Mouse (Mus musculus) heart, embryonic 12.5 days (tissue): ENCODE data around the gene Gpr4. TPM values are rescaled to one million over a fixed set of nuclear protein-coding genes. Genes with fewer than 3 reads are reported as not detected.

Source experiments
- ATAC-seq: fragments of 200-750 bp; cut with Nextera tagmentation; 2 replicates; pipeline ENCODE4 v1.8.0; 2017; ENCODE audit warnings: moderate TSS enrichment, moderate library complexity; ENCODE audit not compliant: insufficient number of reproducible peaks, low FRiP score
- H3K27ac ChIP-seq: fragments of 300-500 bp; sonication (generic); 2 replicates; pipeline ENCODE4 v1.5.1; 2016; ENCODE audit warnings: mild to moderate bottlenecking, moderate library complexity; ENCODE audit not compliant: poor library complexity, severe bottlenecking
- H3K27me3 ChIP-seq: fragments of 300-500 bp; sonication (generic); replicated peaks from 2 replicates; pipeline ENCODE4 v1.6.1; 2016; ENCODE audit warnings: mild to moderate bottlenecking, moderate library complexity
- H3K36me3 ChIP-seq: fragments of 300-500 bp; sonication (generic); 2 replicates; pipeline ENCODE4 v1.6.1; 2016; ENCODE audit warnings: mild to moderate bottlenecking, moderate library complexity
- H3K4me1 ChIP-seq: fragments of 300-500 bp; sonication (generic); replicated peaks from 2 replicates; pipeline ENCODE4 v1.6.1; 2016; ENCODE audit warnings: mild to moderate bottlenecking
- H3K4me2 ChIP-seq: fragments of 300-500 bp; sonication (generic); 2 replicates; pipeline ENCODE4 v1.6.1; 2016; ENCODE audit warnings: mild to moderate bottlenecking, moderate library complexity
- H3K4me3 ChIP-seq: fragments of 300-500 bp; sonication (generic); 2 replicates; pipeline ENCODE4 v1.5.1; 2016; ENCODE audit warnings: mild to moderate bottlenecking
- H3K9ac ChIP-seq: fragments of 300-500 bp; sonication (generic); 2 replicates; pipeline ENCODE4 v1.6.1; 2016; ENCODE audit warnings: mild to moderate bottlenecking, moderate library complexity
- H3K9me3 ChIP-seq: fragments of 300-500 bp; sonication (generic); replicated peaks from 2 replicates; pipeline ENCODE4 v1.6.1; 2016; ENCODE audit warnings: mild to moderate bottlenecking, moderate library complexity
- WGBS: fragments of 180-500 bp; shearing (Covaris S2); methylation state at CpG from one replicate; pipeline ENCODE4 v1.1.7; 2016; 5-methylcytosine and 5-hydroxymethylcytosine counted together
- polyA plus RNA-seq: library from polyadenylated mRNA; unstranded; fragments of >200 nt; fragmentation: Nextera tagmentation; extraction: Ambion mirVana; gene quantifications from 2 replicates; pipeline ENCODE4 v1.2.1, GENCODE M21; 2016

Gpr4 gene
- polyA plus RNA-seq, 1 experiment from 2014 or later = 0.97 TPM

DNA sequence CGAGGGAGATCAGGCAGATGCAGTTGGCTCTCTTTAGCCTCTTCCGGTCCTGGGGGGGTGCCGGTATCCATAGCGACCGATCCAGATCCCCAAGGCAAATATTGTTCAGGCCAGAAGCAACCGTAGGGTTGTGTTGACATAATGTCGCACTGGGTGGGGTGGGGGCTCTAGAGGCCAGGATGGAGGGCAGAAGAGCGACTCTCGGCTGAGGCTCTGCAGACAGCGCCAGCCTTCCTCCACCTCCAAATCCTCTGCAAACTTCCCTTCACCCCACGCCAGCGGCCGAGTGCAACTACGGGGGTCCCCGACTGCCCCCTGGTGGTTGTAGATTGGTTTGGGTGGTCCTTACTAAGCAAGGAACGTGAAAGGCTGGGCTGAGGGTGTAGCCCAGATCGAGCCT is 39.5 kb upstream of the Gpr4 start:
- Histone ChIP-seq H3K36me3 (no peaks in the 10 kb centered on the region), H3K4me2 (peak overlapping the region; percentile 63), H3K4me3 (peak overlapping the region; percentile 30), H3K27me3 (peaks cover 30% of the 10 kb centered on the region), H3K9me3 (no peaks in the 10 kb centered on the region), H3K9ac (peak overlapping the region; percentile 39; the same call in 1 of the 2 replicates), H3K27ac (peak overlapping the region; percentile 92), H3K4me1 (peaks cover 59% of the 10 kb centered on the region)
- 5% methylated on average over 17 of the region's 17 CpGs for WGBS
- peak; percentile 35; the same call in 1 of the 2 replicates for ATAC-seq

DNA sequence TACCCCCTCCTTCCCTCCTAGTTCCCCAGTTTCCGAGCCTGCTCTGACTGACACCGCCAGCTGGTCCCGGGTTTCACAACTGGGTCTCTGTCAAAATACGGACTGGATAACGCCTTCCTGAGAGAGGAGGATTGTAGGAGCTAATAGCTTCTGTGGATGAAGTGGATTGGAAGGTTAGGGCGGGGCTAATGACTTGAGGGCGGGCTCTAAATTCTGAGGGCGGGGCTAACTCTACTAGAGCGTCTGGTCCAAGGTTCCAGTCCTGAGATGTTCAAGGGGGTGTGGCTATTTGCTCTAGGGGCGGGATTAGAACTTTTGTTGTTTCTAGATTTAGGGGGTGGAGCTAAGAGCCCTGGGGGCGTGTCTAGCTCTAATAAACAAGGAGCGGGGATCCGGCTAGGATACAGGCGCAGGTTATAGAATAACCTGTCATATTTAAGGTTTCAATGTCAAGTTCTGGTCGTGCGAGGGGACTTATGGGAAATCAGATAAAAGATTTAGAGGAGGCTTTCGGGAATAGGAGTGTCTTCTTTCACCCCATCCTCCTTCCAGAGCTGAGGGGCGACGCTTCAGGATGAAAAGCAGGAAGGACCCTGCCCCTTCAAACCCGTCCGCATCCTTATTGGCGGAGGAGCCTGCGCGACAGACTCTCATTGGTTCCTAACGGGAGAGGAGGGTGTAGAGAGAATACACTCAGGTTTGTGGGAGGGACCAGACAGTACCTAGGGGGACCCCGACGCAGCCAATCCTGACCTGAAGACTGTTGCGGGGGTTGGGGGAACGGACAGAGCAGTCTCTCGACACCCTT is 36.4 kb upstream of the Gpr4 start, which contains the start of gene Eml2:
Gene Eml2 (plus strand): TSS at position 714 of the 808 bp plus-strand sequence.
- H3K27ac ChIP-seq = no peak within 1 kb of the TSS
- 2% methylated on average over 30 of the region's 30 CpGs for WGBS
- H3K4me1 ChIP-seq = peaks cover 43% of the 10 kb centered on the region
- peaks cover 52% of the 10 kb centered on the region for H3K27me3 ChIP-seq
- H3K4me3 ChIP-seq = peak within 1 kb of the TSS; percentile 28
- 0 out of 2 replicates have a peak, but pooled peaks have one; percentile 12 for ATAC-seq
- H3K9ac ChIP-seq = peak within 1 kb of the TSS; percentile 14; the same call in 1 of the 2 replicates
- H3K36me3 ChIP-seq = no peaks in the 10 kb centered on the region
- 0 out of 2 replicates have a peak, but pooled peaks cover 5% of the 10 kb centered on the region for H3K9me3 ChIP-seq
- H3K4me2 ChIP-seq = peak within 1 kb of the TSS; percentile 46

DNA sequence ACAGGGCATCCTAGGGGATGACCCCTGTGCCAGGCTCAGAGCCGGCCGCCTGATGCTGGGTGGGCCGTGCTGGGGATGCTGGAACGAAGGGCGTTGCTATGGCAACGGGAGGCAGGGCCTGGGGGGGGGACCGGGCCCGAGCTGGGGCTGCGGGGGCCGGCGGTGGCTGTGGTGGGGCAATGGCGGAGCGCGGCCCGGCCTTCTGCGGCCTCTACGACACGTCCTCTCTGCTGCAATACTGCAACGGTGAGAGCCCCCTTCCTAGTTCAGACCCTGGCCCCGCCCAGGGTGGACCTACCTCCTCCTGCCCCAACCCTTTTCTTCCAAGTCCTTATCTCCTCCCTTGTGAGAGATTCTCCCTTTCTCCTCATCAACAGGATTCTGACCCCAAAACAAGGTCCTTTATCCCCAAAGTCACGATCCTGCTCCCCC is 35.8 kb upstream of the Gpr4 start:
- H3K27me3 ChIP-seq = peaks cover 52% of the 10 kb centered on the region
- H3K4me3 ChIP-seq = peak overlapping the region; percentile 28
- no peak overlapping the region for H3K27ac ChIP-seq
- H3K9ac ChIP-seq = peak overlapping the region; percentile 14; the same call in 1 of the 2 replicates
- H3K36me3 ChIP-seq = no peaks in the 10 kb centered on the region
- H3K4me1 ChIP-seq = peaks cover 40% of the 10 kb centered on the region
- 0 out of 2 replicates have a peak, but pooled peaks cover 5% of the 10 kb centered on the region for H3K9me3 ChIP-seq
- peak overlapping the region; percentile 46 for H3K4me2 ChIP-seq
- no peak for ATAC-seq
- WGBS = 6% methylated on average over 17 of the region's 21 CpGs

DNA sequence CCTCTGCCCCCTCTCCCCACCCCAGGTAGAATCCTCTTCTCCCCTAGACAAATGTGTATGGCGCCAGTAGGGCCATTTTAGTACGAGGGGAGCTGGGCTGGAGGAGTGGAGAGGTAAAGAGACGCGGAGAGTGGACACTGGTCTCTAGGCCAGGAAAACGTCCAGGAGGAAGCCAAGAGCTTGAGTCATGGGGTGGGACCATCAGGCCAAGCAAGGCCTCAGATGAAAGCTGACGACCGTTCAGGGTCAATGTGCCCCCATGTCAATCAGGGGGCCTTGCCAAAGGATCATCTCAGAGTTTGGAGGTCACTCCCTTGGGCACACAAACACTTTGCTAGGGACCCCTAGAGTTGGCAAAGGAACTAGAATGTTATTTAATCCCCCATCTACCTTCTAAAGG is 35.1 kb upstream of the Gpr4 start:
- Histone ChIP-seq H3K4me2 (no peak overlapping the region), H3K36me3 (no peaks in the 10 kb centered on the region), H3K27ac (no peak overlapping the region), H3K9me3 (0 out of 2 replicates have a peak, but pooled peaks cover 5% of the 10 kb centered on the region), H3K4me3 (no peak overlapping the region), H3K9ac (no peak overlapping the region), H3K4me1 (peaks cover 40% of the 10 kb centered on the region), H3K27me3 (peaks cover 52% of the 10 kb centered on the region)
- 73% methylated on average over 7 of the region's 7 CpGs for WGBS
- ATAC-seq = no peak

DNA sequence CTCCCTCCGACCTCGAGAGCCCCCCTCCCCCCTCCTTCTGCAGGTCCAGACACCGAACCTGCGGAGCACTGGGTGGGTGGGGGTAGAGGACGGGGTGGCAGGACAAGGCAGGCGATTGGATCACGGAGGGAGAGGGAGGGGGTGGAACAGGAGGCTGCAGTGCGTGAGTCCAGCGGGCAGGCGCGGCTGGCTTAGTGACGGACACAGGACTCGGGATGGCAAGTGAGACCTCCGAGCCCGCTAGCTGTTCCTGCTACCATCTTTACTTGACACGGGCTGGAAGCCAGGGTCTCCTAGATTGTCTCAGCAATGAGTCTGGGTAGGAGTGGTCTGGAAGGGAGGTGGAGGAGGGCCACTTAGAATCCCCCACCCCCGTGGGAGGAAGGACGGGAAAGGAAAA is 34.3 kb upstream of the Gpr4 start:
- 0 out of 2 replicates have a peak, but pooled peaks cover 5% of the 10 kb centered on the region for H3K9me3 ChIP-seq
- no peak for ATAC-seq
- H3K27ac ChIP-seq = no peak overlapping the region
- H3K27me3 ChIP-seq = peaks cover 52% of the 10 kb centered on the region
- H3K36me3 ChIP-seq = no peaks in the 10 kb centered on the region
- peaks cover 34% of the 10 kb centered on the region for H3K4me1 ChIP-seq
- H3K4me3 ChIP-seq = no peak overlapping the region
- 0 out of 2 replicates have a peak overlapping the region, but pooled peaks have one; percentile 62 for H3K4me2 ChIP-seq
- no peak overlapping the region for H3K9ac ChIP-seq
- 11% methylated on average over 18 of the region's 18 CpGs for WGBS

DNA sequence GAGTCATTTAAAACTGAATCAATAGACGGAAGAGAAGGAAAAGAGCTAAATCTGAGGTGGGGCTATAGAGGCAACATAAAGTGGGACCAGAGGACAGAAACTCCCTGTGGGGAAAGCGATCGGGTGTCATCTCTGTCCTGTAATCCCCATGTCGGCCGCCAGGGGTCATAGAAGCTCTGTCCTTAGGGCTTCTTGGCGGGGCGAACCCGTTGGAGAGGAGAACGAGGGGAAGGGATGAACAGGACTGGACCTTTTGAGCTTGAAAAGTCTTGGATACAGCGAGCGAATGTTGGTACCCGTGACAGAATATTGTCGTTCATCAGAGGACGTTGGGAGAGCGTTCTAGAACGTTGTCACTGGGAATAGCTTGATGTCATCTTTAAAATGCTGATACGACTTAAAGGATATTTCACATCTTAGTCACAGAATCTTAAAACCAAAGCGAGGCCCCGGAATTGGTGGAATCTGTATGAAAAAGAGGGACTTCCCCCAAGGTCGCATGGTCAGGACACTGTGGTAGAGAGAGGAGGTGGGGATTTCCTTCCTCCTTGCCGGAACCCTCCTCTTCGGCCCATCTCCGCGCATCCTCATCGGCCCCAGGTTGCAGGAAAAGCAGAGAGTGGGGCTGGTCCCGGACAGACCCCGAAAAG is 33.8 kb upstream of the Gpr4 start:
- Histone ChIP-seq H3K27me3 (peaks cover 52% of the 10 kb centered on the region), H3K27ac (no peak overlapping the region), H3K4me3 (peak overlapping the region; percentile 30), H3K9ac (no peak overlapping the region; the same call in 1 of the 2 replicates), H3K9me3 (0 out of 2 replicates have a peak, but pooled peaks cover 5% of the 10 kb centered on the region), H3K4me2 (peak overlapping the region; percentile 62), H3K36me3 (peaks cover 3% of the 10 kb centered on the region; the same call in 1 of the 2 replicates), H3K4me1 (peaks cover 30% of the 10 kb centered on the region)
- ATAC-seq = no peak
- WGBS = 5% methylated on average over 27 of the region's 27 CpGs

DNA sequence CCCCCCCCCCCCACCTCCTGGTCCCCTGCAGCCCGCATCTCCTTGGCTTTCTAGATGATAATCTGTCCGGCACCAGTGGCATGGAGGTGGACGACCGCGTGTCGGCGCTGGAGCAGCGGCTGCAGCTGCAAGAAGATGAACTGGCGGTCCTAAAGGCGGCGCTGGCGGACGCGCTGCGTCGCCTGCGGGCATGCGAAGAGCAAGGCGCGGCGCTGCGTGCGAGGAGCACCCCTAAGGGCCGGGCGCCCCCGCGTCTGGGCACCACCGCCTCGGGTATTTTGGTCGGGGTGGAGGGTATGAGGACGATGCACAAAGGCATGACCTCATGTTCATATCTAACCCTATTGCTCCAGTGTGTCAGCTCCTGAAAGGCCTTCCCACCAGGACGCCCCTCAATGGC is 33.2 kb upstream of the Gpr4 start:
- WGBS = under 1% methylated on average over 31 of the region's 32 CpGs
- ATAC-seq = peak; percentile 43; the same call in 1 of the 2 replicates
- Histone ChIP-seq H3K27me3 (peaks cover 52% of the 10 kb centered on the region), H3K4me3 (peak overlapping the region; percentile 30), H3K36me3 (peaks cover 9% of the 10 kb centered on the region; the same call in 1 of the 2 replicates), H3K4me1 (peaks cover 31% of the 10 kb centered on the region), H3K9me3 (0 out of 2 replicates have a peak, but pooled peaks cover 5% of the 10 kb centered on the region), H3K27ac (no peak overlapping the region), H3K9ac (peak overlapping the region; percentile 29; the same call in 1 of the 2 replicates), H3K4me2 (peak overlapping the region; percentile 62)

DNA sequence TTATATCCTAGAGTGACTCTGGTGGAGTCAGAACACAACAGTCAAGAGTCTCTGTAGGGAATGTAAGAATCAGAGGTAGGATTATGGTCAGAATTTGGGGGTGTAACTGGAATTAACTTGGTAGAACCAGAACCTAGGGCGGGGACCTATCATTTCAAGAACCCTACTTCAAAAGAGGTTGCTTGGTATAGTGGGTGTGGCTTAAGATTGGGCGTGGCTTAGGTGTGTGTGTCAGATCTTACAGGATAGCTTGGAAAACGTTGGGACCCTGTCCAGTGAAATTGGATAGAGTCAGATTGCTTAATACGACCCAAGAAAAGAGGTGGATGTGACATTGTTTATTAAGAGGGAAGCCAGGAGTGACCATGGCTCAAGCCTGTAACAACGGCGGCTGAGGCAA is 32.4 kb upstream of the Gpr4 start:
- 34% methylated on average over 6 of the region's 6 CpGs for whole genome bisulfite sequencing
- Histone ChIP-seq H3K4me1 (peaks cover 39% of the 10 kb centered on the region), H3K9ac (no peak overlapping the region), H3K36me3 (peaks cover 9% of the 10 kb centered on the region; the same call in 1 of the 2 replicates), H3K4me2 (peak overlapping the region; percentile 62), H3K27me3 (peaks cover 49% of the 10 kb centered on the region), H3K27ac (no peak overlapping the region), H3K9me3 (0 out of 2 replicates have a peak, but pooled peaks cover 5% of the 10 kb centered on the region), H3K4me3 (peak overlapping the region; percentile 30; the same call in 1 of the 2 replicates)
- ATAC-seq = no peak

DNA sequence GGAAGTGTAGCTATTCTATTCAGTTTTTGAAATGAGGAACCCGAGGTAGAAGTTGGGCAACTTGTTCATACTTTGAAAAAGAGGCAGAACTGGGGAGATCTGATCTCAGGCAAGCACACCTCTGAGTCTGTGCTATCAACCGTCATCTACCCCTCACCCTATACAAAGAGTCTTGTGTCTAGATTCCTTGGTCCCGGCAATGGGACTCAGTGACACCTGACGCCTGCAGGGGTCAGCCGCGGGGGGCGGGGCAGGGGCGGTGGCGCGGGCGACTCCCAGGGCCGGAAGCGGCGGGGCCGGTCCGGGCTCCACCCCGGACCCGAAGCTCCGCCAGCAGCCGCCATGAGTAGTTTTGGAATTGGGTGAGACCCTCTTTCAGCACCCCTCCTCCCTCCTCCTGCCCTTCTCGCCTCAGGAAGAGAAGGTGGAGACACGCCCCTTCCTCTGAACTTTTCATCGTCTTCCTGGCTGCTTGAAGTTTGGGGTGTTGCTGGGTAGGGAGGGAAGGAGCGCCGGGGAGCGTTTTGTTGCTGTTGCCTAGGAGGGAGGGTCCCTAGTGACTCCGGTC is 31.4 kb upstream of the Gpr4 start:
- WGBS = under 1% methylated on average over 27 of the region's 27 CpGs
- Histone ChIP-seq H3K27ac (peak overlapping the region; percentile 39; the same call in 1 of the 2 replicates), H3K4me2 (peak overlapping the region; percentile 92), H3K9me3 (0 out of 2 replicates have a peak, but pooled peaks cover 5% of the 10 kb centered on the region), H3K36me3 (peaks cover 14% of the 10 kb centered on the region), H3K9ac (peak overlapping the region; percentile 82), H3K4me1 (peaks cover 45% of the 10 kb centered on the region), H3K4me3 (peak overlapping the region; percentile 73), H3K27me3 (peaks cover 41% of the 10 kb centered on the region)
- ATAC-seq = peak; percentile 56; the same call in 1 of the 2 replicates

DNA sequence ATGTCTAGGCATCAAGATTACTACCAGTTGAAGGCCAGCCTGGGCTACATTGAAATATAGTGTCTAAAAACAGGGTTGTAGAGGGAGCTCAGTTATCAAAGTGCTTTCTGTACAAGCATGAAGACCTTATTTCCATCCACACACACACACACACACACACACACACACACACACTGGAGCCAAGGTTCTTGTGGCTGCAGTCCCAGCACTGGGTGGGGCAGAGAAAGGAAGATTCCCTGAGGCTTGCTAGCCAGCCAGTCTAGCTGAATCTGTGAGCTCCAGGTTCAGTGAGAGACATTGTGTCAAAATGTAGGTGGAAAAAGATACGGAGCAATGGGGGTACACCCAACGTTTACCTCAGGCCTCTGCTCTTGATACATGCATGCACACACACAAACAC is 28.1 kb upstream of the Gpr4 start:
- 79% methylated on average over 2 of the region's 2 CpGs for WGBS
- ATAC-seq = no peak
- peak overlapping the region; percentile 58 for H3K27ac ChIP-seq

More for the DNA sequence above, 28.1 kb upstream of the Gpr4 start:
- no peaks in the 10 kb centered on the region for H3K9me3 ChIP-seq
- H3K4me1 ChIP-seq = peaks cover 29% of the 10 kb centered on the region
- H3K9ac ChIP-seq = no peak overlapping the region
- H3K27me3 ChIP-seq = peaks cover 13% of the 10 kb centered on the region
- peaks cover 35% of the 10 kb centered on the region for H3K36me3 ChIP-seq
- no peak overlapping the region for H3K4me3 ChIP-seq
- 0 out of 2 replicates have a peak overlapping the region, but pooled peaks have one; percentile 12 for H3K4me2 ChIP-seq
